Mouse (Mus musculus): ENCODE measurements around the gene Olfr807. TPM values are rescaled to one million over a fixed set of nuclear protein-coding genes. Genes with fewer than 3 reads are reported as not detected.

Olfr807 gene
- polyA plus RNA-seq (2016; fragmentation: Nextera tagmentation; extraction: Ambion mirVana), result not detected in 2 replicates

- H3K27ac ChIP-seq, result no peak within 1 kb of the TSS
- no peaks in the 10 kb centered on the region for H3K36me3 ChIP-seq
- WGBS, result 86% methylated on average over 1 of the region's 1 CpGs
- no peak within 1 kb of the TSS for H3K4me2 ChIP-seq (replicated peaks)
- no peaks in the 10 kb centered on the region for H3K27me3 ChIP-seq (replicated peaks)
- no peak within 1 kb of the TSS for H3K9ac ChIP-seq
- no peaks in the 10 kb centered on the region for H3K9me3 ChIP-seq
- no peaks in the 10 kb centered on the region for H3K4me1 ChIP-seq
- H3K4me3 ChIP-seq, result no peak within 1 kb of the TSS
- ATAC-seq (ENCODE audit: low FRiP score, low read depth), result no peak
Measured at GRCm38 (mm10) chr10:129757693-129758092, at the start of gene Olfr807. Olfr807 (minus strand) TSS chr10:129757793.

GRCm38 (mm10) chr10:129804296-129804695 is 46.7 kb upstream of the Olfr807 start, which contains the start of gene Olfr811:
Olfr811 (minus strand) TSS chr10:129804396.
- H3K9ac ChIP-seq, result no peak within 1 kb of the TSS
- no peak within 1 kb of the TSS for H3K4me2 ChIP-seq (replicated peaks)
- WGBS, result 88% methylated on average over 4 of the region's 4 CpGs
- no peaks in the 10 kb centered on the region for H3K27me3 ChIP-seq (replicated peaks)
- no peaks in the 10 kb centered on the region for H3K4me1 ChIP-seq
- H3K27ac ChIP-seq, result no peak within 1 kb of the TSS
- no peaks in the 10 kb centered on the region for H3K9me3 ChIP-seq
- no peaks in the 10 kb centered on the region for H3K36me3 ChIP-seq
- ATAC-seq (ENCODE audit: low FRiP score, low read depth), result no peak
- no peak within 1 kb of the TSS for H3K4me3 ChIP-seq

GRCm38 (mm10) chr10:129794817-129795216 is 37.2 kb upstream of the Olfr807 start, which contains the start of gene Olfr810:
Olfr810 (minus strand) TSS chr10:129794917.
- ATAC-seq (ENCODE audit: low FRiP score, low read depth), result no peak
- no peaks in the 10 kb centered on the region for H3K9me3 ChIP-seq

GRCm38 (mm10) chr10:129778123-129778522 is 20.5 kb upstream of the Olfr807 start:
- no peak for ATAC-seq (ENCODE audit: low FRiP score, low read depth)
- no peak overlapping the region for H3K4me3 ChIP-seq
- H3K27me3 ChIP-seq (replicated peaks), result no peaks in the 10 kb centered on the region
- H3K27ac ChIP-seq, result no peak overlapping the region
- no peak overlapping the region for H3K4me2 ChIP-seq (replicated peaks)
- no peaks in the 10 kb centered on the region for H3K9me3 ChIP-seq
- H3K4me1 ChIP-seq, result no peaks in the 10 kb centered on the region
- no peaks in the 10 kb centered on the region for H3K36me3 ChIP-seq
- H3K9ac ChIP-seq, result no peak overlapping the region

More at GRCm38 (mm10) chr10:129794817-129795216, 37.2 kb upstream of the Olfr807 start, which contains the start of gene Olfr810:
- no peak within 1 kb of the TSS for H3K9ac ChIP-seq
- no peak within 1 kb of the TSS for H3K27ac ChIP-seq
- H3K4me3 ChIP-seq, result no peak within 1 kb of the TSS
- H3K27me3 ChIP-seq (replicated peaks), result no peaks in the 10 kb centered on the region
- H3K36me3 ChIP-seq, result no peaks in the 10 kb centered on the region
- no peaks in the 10 kb centered on the region for H3K4me1 ChIP-seq
- H3K4me2 ChIP-seq (replicated peaks), result no peak within 1 kb of the TSS

- no peak within 1 kb of the TSS for H3K9ac ChIP-seq
- no peaks in the 10 kb centered on the region for H3K27me3 ChIP-seq (replicated peaks)
- no peak within 1 kb of the TSS for H3K27ac ChIP-seq
- ATAC-seq (ENCODE audit: low FRiP score, low read depth), result no peak
- H3K4me3 ChIP-seq, result no peak within 1 kb of the TSS
- no peaks in the 10 kb centered on the region for H3K4me1 ChIP-seq
- H3K36me3 ChIP-seq, result no peaks in the 10 kb centered on the region
- H3K9me3 ChIP-seq, result no peaks in the 10 kb centered on the region
- no peak within 1 kb of the TSS for H3K4me2 ChIP-seq (replicated peaks)
Measured at GRCm38 (mm10) chr10:129774338-129774737, 16.7 kb upstream of the Olfr807 start, which contains the start of gene Olfr809. Olfr809 (plus strand) TSS chr10:129774638.

- Histone ChIP-seq H3K4me1 (no peaks in the 10 kb centered on the region), H3K36me3 (no peaks in the 10 kb centered on the region), H3K27ac (no peak within 1 kb of the TSS), H3K27me3 (replicated peaks) (no peaks in the 10 kb centered on the region), H3K4me3 (no peak within 1 kb of the TSS), H3K4me2 (replicated peaks) (no peak within 1 kb of the TSS), H3K9ac (no peak within 1 kb of the TSS), H3K9me3 (no peaks in the 10 kb centered on the region)
- 90% methylated on average over 1 of the region's 1 CpGs for WGBS
- no peak for ATAC-seq (ENCODE audit: low FRiP score, low read depth)
Measured at GRCm38 (mm10) chr10:129765182-129765581, 7.6 kb upstream of the Olfr807 start, which contains the start of gene Olfr808. Olfr808 (plus strand) TSS chr10:129765482.

- no peaks in the 10 kb centered on the region for H3K27me3 ChIP-seq (replicated peaks)
- H3K4me2 ChIP-seq (replicated peaks), result no peak within 1 kb of the TSS
- H3K4me3 ChIP-seq, result no peak within 1 kb of the TSS
- ATAC-seq (ENCODE audit: low FRiP score, low read depth), result no peak
- H3K27ac ChIP-seq, result no peak within 1 kb of the TSS
- H3K4me1 ChIP-seq, result no peaks in the 10 kb centered on the region
- no peaks in the 10 kb centered on the region for H3K9me3 ChIP-seq
- no peak within 1 kb of the TSS for H3K9ac ChIP-seq
- H3K36me3 ChIP-seq, result no peaks in the 10 kb centered on the region
Measured at GRCm38 (mm10) chr10:129741821-129742220, 15.8 kb downstream of the Olfr807 start, which contains the start of gene Olfr806. Olfr806 (minus strand) TSS chr10:129741921.

GRCm38 (mm10) chr10:129729275-129729674 is 28.3 kb downstream of the Olfr807 start, which contains the start of gene Olfr805:
Olfr805 (minus strand) TSS chr10:129729375.
- H3K9ac ChIP-seq, result no peak within 1 kb of the TSS
- ATAC-seq (ENCODE audit: low FRiP score, low read depth), result no peak
- H3K27me3 ChIP-seq (replicated peaks), result no peaks in the 10 kb centered on the region
- H3K4me2 ChIP-seq (replicated peaks), result no peak within 1 kb of the TSS
- no peaks in the 10 kb centered on the region for H3K9me3 ChIP-seq
- no peak within 1 kb of the TSS for H3K4me3 ChIP-seq
- 92% methylated on average over 2 of the region's 2 CpGs for WGBS
- H3K4me1 ChIP-seq, result no peaks in the 10 kb centered on the region
- no peak within 1 kb of the TSS for H3K27ac ChIP-seq
- no peaks in the 10 kb centered on the region for H3K36me3 ChIP-seq

Small RNA genes within 50 kb of the gene (microRNA-seq; reads per million reads assigned to microRNA genes)
- not detected for gene Gm24485

Other genes with a start within 250 kb of the Olfr807 start
- not detected in 2 replicates for gene Olfr791, start 236.0 kb downstream of the Olfr807 start, polyA plus RNA-seq (2016; fragmentation: Nextera tagmentation; extraction: Ambion mirVana)
- gene Olfr792, start 218.6 kb downstream of the Olfr807 start, polyA plus RNA-seq (2016; fragmentation: Nextera tagmentation; extraction: Ambion mirVana), result not detected in 2 replicates
- not detected in 2 replicates for gene Olfr794, start 190.1 kb downstream of the Olfr807 start, polyA plus RNA-seq (2016; fragmentation: Nextera tagmentation; extraction: Ambion mirVana)
- gene Olfr796, start 145.2 kb downstream of the Olfr807 start, polyA plus RNA-seq (2016; fragmentation: Nextera tagmentation; extraction: Ambion mirVana), result not detected in 2 replicates
- gene Olfr798, start 129.9 kb downstream of the Olfr807 start, polyA plus RNA-seq (2016; fragmentation: Nextera tagmentation; extraction: Ambion mirVana), result not detected in 2 replicates
- gene Olfr799, start 120.3 kb downstream of the Olfr807 start, polyA plus RNA-seq (2016; fragmentation: Nextera tagmentation; extraction: Ambion mirVana), result not detected in 2 replicates
- not detected in 2 replicates for gene Olfr800, start 100.1 kb downstream of the Olfr807 start, polyA plus RNA-seq (2016; fragmentation: Nextera tagmentation; extraction: Ambion mirVana)
- not detected in 2 replicates for gene Olfr801, start 83.9 kb downstream of the Olfr807 start, polyA plus RNA-seq (2016; fragmentation: Nextera tagmentation; extraction: Ambion mirVana)
- gene Olfr802, start 69.6 kb downstream of the Olfr807 start, polyA plus RNA-seq (2016; fragmentation: Nextera tagmentation; extraction: Ambion mirVana), result not detected in 2 replicates
- not detected in 2 replicates for gene Olfr803, start 63.5 kb downstream of the Olfr807 start, polyA plus RNA-seq (2016; fragmentation: Nextera tagmentation; extraction: Ambion mirVana)
- not detected in 2 replicates for gene Olfr804, start 54.6 kb downstream of the Olfr807 start, polyA plus RNA-seq (2016; fragmentation: Nextera tagmentation; extraction: Ambion mirVana)
- not detected in 2 replicates for gene Olfr805, start 28.4 kb downstream of the Olfr807 start, polyA plus RNA-seq (2016; fragmentation: Nextera tagmentation; extraction: Ambion mirVana)
- gene Olfr806, start 15.9 kb downstream of the Olfr807 start, polyA plus RNA-seq (2016; fragmentation: Nextera tagmentation; extraction: Ambion mirVana), result not detected in 2 replicates
- gene Olfr808, start 7.7 kb upstream of the Olfr807 start, polyA plus RNA-seq (2016; fragmentation: Nextera tagmentation; extraction: Ambion mirVana), result not detected in 2 replicates
- not detected in 2 replicates for gene Olfr809, start 16.8 kb upstream of the Olfr807 start, polyA plus RNA-seq (2016; fragmentation: Nextera tagmentation; extraction: Ambion mirVana)
- gene Olfr810, start 37.1 kb upstream of the Olfr807 start, polyA plus RNA-seq (2016; fragmentation: Nextera tagmentation; extraction: Ambion mirVana), result not detected in 2 replicates
- not detected in 2 replicates for gene Olfr811, start 46.6 kb upstream of the Olfr807 start, polyA plus RNA-seq (2016; fragmentation: Nextera tagmentation; extraction: Ambion mirVana)
- not detected in 2 replicates for gene Olfr812, start 88.3 kb upstream of the Olfr807 start, polyA plus RNA-seq (2016; fragmentation: Nextera tagmentation; extraction: Ambion mirVana)
- not detected in 2 replicates for gene Olfr813, start 97.6 kb upstream of the Olfr807 start, polyA plus RNA-seq (2016; fragmentation: Nextera tagmentation; extraction: Ambion mirVana)
- not detected in 2 replicates for gene Olfr814, start 122.1 kb upstream of the Olfr807 start, polyA plus RNA-seq (2016; fragmentation: Nextera tagmentation; extraction: Ambion mirVana)
- not detected in 2 replicates for gene Olfr815, start 148.1 kb upstream of the Olfr807 start, polyA plus RNA-seq (2016; fragmentation: Nextera tagmentation; extraction: Ambion mirVana)
- not detected in 2 replicates for gene Olfr816, start 157.8 kb upstream of the Olfr807 start, polyA plus RNA-seq (2016; fragmentation: Nextera tagmentation; extraction: Ambion mirVana)
- not detected in 2 replicates for gene Olfr818, start 191.3 kb upstream of the Olfr807 start, polyA plus RNA-seq (2016; fragmentation: Nextera tagmentation; extraction: Ambion mirVana)
- gene Olfr819, start 209.5 kb upstream of the Olfr807 start, polyA plus RNA-seq (2016; fragmentation: Nextera tagmentation; extraction: Ambion mirVana), result not detected in 2 replicates
- gene Olfr247, start 218.3 kb upstream of the Olfr807 start, polyA plus RNA-seq (2016; fragmentation: Nextera tagmentation; extraction: Ambion mirVana), result not detected in 2 replicates
- gene Gm10310, start 227.3 kb upstream of the Olfr807 start, polyA plus RNA-seq (2016; fragmentation: Nextera tagmentation; extraction: Ambion mirVana), result not detected in 2 replicates